Comparison of ENCODE assay signal across 8 mouse cellular contexts in genomic region chr8:22059821-22060445, GRCm38 (mm10). TPM values are rescaled to one million over a fixed set of nuclear protein-coding genes. Genes with fewer than 3 reads are reported as not detected.
A peak's percentile ranks its signal among the peaks of the same experiment; 100 is the strongest.
DNase-seq lines count a peak whose midpoint lies in the region; ATAC-seq and TF ChIP-seq lines count a peak whose summit lies in the region.

TSS of gene Atp7b (minus strand) at chr8:22060305.

- TF ChIP-seq EP300 in stomach, postnatal 0 days (optimal IDR thresholded peaks at IDR 0.05) = no peak

- H3K4me1 ChIP-seq in heart, embryonic 14.5 days (ENCODE audit: control insufficient read depth in 2 of 2, insufficient read depth in 2 of 2, low read length in 2 of 2) = peaks cover 0 to 4% of the 10 kb centered on the region in 2 experiments; a peak in 1 of 4 replicates
- 0 out of 2 replicates have a peak, but pooled peaks cover 8% of the 10 kb centered on the region for H3K4me1 ChIP-seq in intestine, embryonic 16.5 days (ENCODE audit: control insufficient read depth, insufficient read depth, low read length)
- 0 out of 2 replicates have a peak, but pooled peaks cover 5% of the 10 kb centered on the region for H3K4me1 ChIP-seq in lung, embryonic 16.5 days (replicated peaks; ENCODE audit: control insufficient read depth, insufficient read depth, low read length)
- no peaks in the 10 kb centered on the region; the same call in 1 of the 2 replicates for H3K4me1 ChIP-seq in stomach, postnatal 0 days (replicated peaks; ENCODE audit: control insufficient read depth, insufficient read depth)

- DNase-seq in heart, postnatal 4 days = no peak
- DNase-seq in ES-CJ7 (ENCODE audit: low read depth, low spot score) = peak; percentile 55
- no peak for DNase-seq in stomach, postnatal 0 days (ENCODE audit: low spot score)
- DNase-seq in ovary, postnatal 10 days (ENCODE audit: low spot score) = no peak

- 1% methylated on average over 43 of the region's 46 CpGs for WGBS in heart, embryonic 14.5 days
- WGBS in intestine, embryonic 16.5 days = under 1% methylated on average over 42 of the region's 46 CpGs
- WGBS in lung, embryonic 16.5 days = under 1% methylated on average over 42 of the region's 46 CpGs
- under 1% methylated on average over 37 of the region's 46 CpGs for WGBS in stomach, postnatal 0 days

- H3K27ac ChIP-seq in heart, embryonic 14.5 days (replicated peaks in 1 of 2; ENCODE audit: control insufficient read depth in 1 of 2, insufficient read depth in 1 of 2, low read depth in 2 of 2, low read length in 2 of 2) = no peak within 1 kb of the TSS
- H3K27ac ChIP-seq in intestine, embryonic 16.5 days (ENCODE audit: low read length) = peak within 1 kb of the TSS; percentile 57
- peak within 1 kb of the TSS; percentile 72; the same call in 1 of the 2 replicates for H3K27ac ChIP-seq in lung, embryonic 16.5 days (ENCODE audit: low read length)
- no peak within 1 kb of the TSS for H3K27ac ChIP-seq in stomach, postnatal 0 days (replicated peaks)

- peaks cover 31% of the 10 kb centered on the region for H3K36me3 ChIP-seq in heart, embryonic 14.5 days (ENCODE audit: control insufficient read depth, insufficient read depth, low read length)
- H3K36me3 ChIP-seq in intestine, embryonic 16.5 days (ENCODE audit: control insufficient read depth, insufficient read depth, low read length) = peaks cover 1% of the 10 kb centered on the region; the same call in 1 of the 2 replicates
- peaks cover 6% of the 10 kb centered on the region for H3K36me3 ChIP-seq in lung, embryonic 16.5 days (ENCODE audit: control insufficient read depth, insufficient read depth, low read length)
- no peaks in the 10 kb centered on the region for H3K36me3 ChIP-seq in stomach, postnatal 0 days (ENCODE audit: control insufficient read depth, insufficient read depth, low read length)

- H3K9ac ChIP-seq in heart, embryonic 14.5 days (ENCODE audit: low read length) = peak within 1 kb of the TSS; percentile 80
- peak within 1 kb of the TSS; percentile 76 for H3K9ac ChIP-seq in intestine, embryonic 16.5 days (ENCODE audit: low read depth, low read length)
- peak within 1 kb of the TSS; percentile 73 for H3K9ac ChIP-seq in lung, embryonic 16.5 days (ENCODE audit: low read length)
- H3K9ac ChIP-seq in stomach, postnatal 0 days (ENCODE audit: low read length) = peak within 1 kb of the TSS; percentile 67

- no peak for TF ChIP-seq CTCF in stomach, postnatal 0 days (IDR thresholded peaks at IDR 0.05; ENCODE audit: low read depth)

- peaks cover 18% of the 10 kb centered on the region for H3K27me3 ChIP-seq in heart, embryonic 14.5 days (ENCODE audit: control insufficient read depth, insufficient read depth, low read length)
- 0 out of 2 replicates have a peak, but pooled peaks cover 4% of the 10 kb centered on the region for H3K27me3 ChIP-seq in intestine, embryonic 16.5 days (replicated peaks; ENCODE audit: control insufficient read depth, insufficient read depth, low read length)
- H3K27me3 ChIP-seq in lung, embryonic 16.5 days (ENCODE audit: control insufficient read depth, insufficient read depth, low read depth, low read length) = peaks cover 18% of the 10 kb centered on the region
- no peaks in the 10 kb centered on the region for H3K27me3 ChIP-seq in stomach, postnatal 0 days (ENCODE audit: control insufficient read depth, insufficient read depth, low read length)

- H3K9me3 ChIP-seq in heart, embryonic 14.5 days (ENCODE audit: control insufficient read depth, low read length) = no peaks in the 10 kb centered on the region
- no peaks in the 10 kb centered on the region for H3K9me3 ChIP-seq in intestine, embryonic 16.5 days (ENCODE audit: control insufficient read depth, low read length)
- H3K9me3 ChIP-seq in lung, embryonic 16.5 days (ENCODE audit: control insufficient read depth, low read length) = no peaks in the 10 kb centered on the region
- no peaks in the 10 kb centered on the region for H3K9me3 ChIP-seq in stomach, postnatal 0 days (ENCODE audit: control insufficient read depth, low read length)

- ATAC-seq in heart, embryonic 14.5 days (ENCODE audit: insufficient number of reproducible peaks, insufficient read depth, low FRiP score, low read depth) = peak; percentile 79
- peak; percentile 26 for ATAC-seq in erythroblast, adult 5-6 weeks (replicated peaks; ENCODE audit: low FRiP score, poor library complexity, severe bottlenecking)
- ATAC-seq in intestine, embryonic 16.5 days = peak; percentile 87
- peak; percentile 82 for ATAC-seq in lung, embryonic 16.5 days (ENCODE audit: low read depth)
- peak; percentile 75 for ATAC-seq in stomach, postnatal 0 days (ENCODE audit: low FRiP score, low TSS enrichment)

- H3K4me2 ChIP-seq in heart, embryonic 14.5 days (ENCODE audit: low read length) = peak within 1 kb of the TSS; percentile 97
- H3K4me2 ChIP-seq in intestine, embryonic 16.5 days (ENCODE audit: low read depth, low read length) = peak within 1 kb of the TSS; percentile 91
- peak within 1 kb of the TSS; percentile 98 for H3K4me2 ChIP-seq in lung, embryonic 16.5 days (ENCODE audit: low read depth, low read length)
- H3K4me2 ChIP-seq in stomach, postnatal 0 days (replicated peaks; ENCODE audit: low read depth) = peak within 1 kb of the TSS; percentile 95

- H3K4me3 ChIP-seq in heart, embryonic 14.5 days (ENCODE audit: control insufficient read depth in 1 of 2, insufficient read depth in 1 of 2, low read depth in 1 of 2, low read length in 2 of 2) = peak within 1 kb of the TSS; percentile 85 to 91
- peak within 1 kb of the TSS; percentile 86 for H3K4me3 ChIP-seq in intestine, embryonic 16.5 days (ENCODE audit: low read length)
- H3K4me3 ChIP-seq in lung, embryonic 16.5 days (ENCODE audit: low read length) = peak within 1 kb of the TSS; percentile 81
- peak within 1 kb of the TSS; percentile 74 for H3K4me3 ChIP-seq in stomach, postnatal 0 days (ENCODE audit: low read depth, low read length)

RNA-seq across cellular contexts. Expression of gene Atp7b, which starts in this region (rescaled TPM):
- polyA plus RNA-seq in heart, embryonic 14.5 days (2014; fragmentation: Nextera tagmentation; extraction: Ambion mirVana) = 0.84 and 1.1 TPM in 2 replicates
- total RNA-seq in heart, postnatal 4 days (2021) = under 1 TPM; 0.38 to 0.55 TPM
- total RNA-seq in erythroblast, adult 5-6 weeks (2015; ENCODE audit: low replicate concordance) = 0.96 and 3.6 TPM in 2 replicates
- total RNA-seq in erythroblast, adult 5-6 weeks (2017; ENCODE audit: low replicate concordance) = 4.0 and 4.3 TPM in 2 replicates
- 4.7 and 5.1 TPM in 2 replicates for polyA plus RNA-seq in intestine, embryonic 16.5 days (2015; fragmentation: Nextera tagmentation; extraction: Ambion mirVana)
- 2.6 and 3.0 TPM in 2 replicates for polyA plus RNA-seq in lung, embryonic 16.5 days (2015; fragmentation: Nextera tagmentation; extraction: Ambion mirVana)
- 5.1 and 5.9 TPM in 2 replicates for polyA plus RNA-seq in stomach, postnatal 0 days (2015; fragmentation: Nextera tagmentation; extraction: Ambion mirVana)

Comparison
In these comparisons a context has a peak if more than half of its experiments do, and no peak if none do; other contexts are left out.
1. ATAC-seq: peak in every context shown above with its lines; median percentile 87 in intestine, embryonic 16.5 days; 82 in lung, embryonic 16.5 days; 79 in heart, embryonic 14.5 days; 75 in stomach, postnatal 0 days; 26 in erythroblast, adult 5-6 weeks.
2. H3K27ac ChIP-seq: peak in intestine, embryonic 16.5 days (single experiment) and lung, embryonic 16.5 days (single experiment); none in heart, embryonic 14.5 days (0 of 2) and stomach, postnatal 0 days (single experiment).
3. Peak in every context shown above with its lines, with median percentiles within 50 percentile points of each other: H3K4me2 ChIP-seq, H3K4me3 ChIP-seq and H3K9ac ChIP-seq.